Mouse (Mus musculus): Measurements from ENCODE around the gene Gm49325.

Gene Gm49325

DNA sequence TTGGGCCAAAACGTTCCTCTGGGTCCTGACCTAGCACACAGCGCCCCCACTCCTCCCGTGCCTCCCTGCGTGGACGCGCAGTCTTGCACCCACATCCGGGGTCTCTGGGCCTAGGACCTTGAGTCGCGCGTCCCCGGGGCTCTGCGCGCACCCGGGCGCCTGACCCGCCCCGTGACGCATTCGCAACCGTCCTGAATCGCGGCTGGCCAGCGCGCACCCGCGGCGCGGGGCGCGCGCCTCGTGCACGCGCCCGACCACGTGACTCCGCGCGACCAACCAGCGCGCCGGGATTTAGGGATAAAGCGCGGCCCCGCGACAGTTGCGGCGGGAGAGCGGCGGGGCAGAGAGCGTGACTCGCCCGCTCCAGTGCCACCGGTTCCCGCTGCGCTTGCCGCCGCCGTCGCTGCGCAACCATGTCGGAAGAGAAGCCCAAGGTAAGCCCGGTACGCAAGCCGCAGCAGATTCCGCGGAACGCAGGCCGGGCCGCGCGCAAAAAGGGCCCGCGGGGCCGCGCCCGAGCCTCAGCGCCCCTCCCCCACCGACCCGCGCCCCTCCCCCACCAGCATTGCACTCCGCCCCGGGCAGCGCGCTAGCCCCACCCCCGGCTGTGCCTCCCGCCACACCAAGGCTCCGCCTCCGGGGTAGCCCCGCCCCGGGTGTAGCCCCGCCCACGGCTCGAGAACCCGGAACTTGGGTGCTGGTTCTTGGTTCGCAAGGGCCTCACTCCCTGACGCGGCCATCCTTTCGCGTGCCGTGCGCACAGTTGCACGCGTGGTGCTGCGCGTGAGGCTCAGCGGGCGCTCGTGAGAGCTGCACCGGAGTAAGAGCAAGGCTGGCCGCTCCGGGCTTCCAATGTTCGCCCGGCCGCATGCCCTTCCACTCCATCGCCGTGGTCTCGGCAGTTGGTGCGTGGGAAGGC, at the start of gene Gm49325, which contains the start of gene Sumo3:
Gene Gm49325, plus strand, starts transcription at position 290 of the 919 bp plus-strand sequence.
Gene Sumo3, plus strand, starts transcription at position 190 of the 919 bp plus-strand sequence.
- peak; percentile 87 for DNase-seq (ENCODE audit: low spot score)

- no peak for DNase-seq (ENCODE audit: low spot score)
These were observed 49.4 kb upstream of the Gm49325 start for GRCm38 (mm10) chr10:77556631-77557030.

DNA sequence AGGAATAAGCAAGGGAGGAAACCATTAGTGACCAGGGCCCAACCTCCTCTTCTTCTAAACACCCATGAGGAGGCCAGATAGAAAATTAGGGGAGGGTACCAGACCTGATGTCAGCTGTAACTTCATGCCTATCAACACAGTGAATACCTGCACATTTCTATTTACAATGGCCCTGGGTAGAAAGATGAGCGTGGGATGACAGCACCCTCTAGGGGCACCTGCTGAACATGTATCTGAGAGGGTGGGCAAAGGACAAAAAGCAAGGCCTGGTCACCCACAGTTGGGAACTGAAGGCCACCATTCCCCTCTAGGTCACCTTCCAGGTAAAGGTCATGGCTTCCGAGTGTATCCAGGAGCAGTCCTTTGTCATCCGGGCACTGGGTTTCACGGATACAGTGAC, 48.4 kb upstream of the Gm49325 start:
- DNase-seq (ENCODE audit: low spot score), result no peak

- no peak for DNase-seq (ENCODE audit: low spot score)
These were observed 45.9 kb upstream of the Gm49325 start for GRCm38 (mm10) chr10:77560090-77560489.

DNA sequence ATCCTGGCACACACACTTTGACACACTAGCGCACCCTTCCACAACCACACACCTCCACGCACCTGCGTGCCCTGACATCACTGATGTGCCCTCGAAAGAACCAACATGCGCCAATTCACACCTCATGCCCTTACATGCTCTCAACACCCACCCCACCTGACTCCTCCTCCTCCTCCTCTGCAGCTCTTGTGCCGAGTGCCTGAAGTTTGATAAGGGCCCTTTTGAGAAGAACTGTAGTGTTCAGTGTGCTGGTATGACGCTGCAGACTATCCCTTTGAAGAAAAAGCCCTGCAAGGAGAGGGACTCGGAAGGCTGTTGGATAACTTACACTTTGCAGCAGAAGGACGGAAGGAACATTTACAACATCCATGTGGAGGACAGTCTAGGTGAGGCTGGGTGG, 45.2 kb upstream of the Gm49325 start:
- DNase-seq (ENCODE audit: low spot score), result no peak

- no peak for DNase-seq (ENCODE audit: low spot score)
These were observed 44.5 kb upstream of the Gm49325 start for GRCm38 (mm10) chr10:77561508-77561907.

GRCm38 (mm10) chr10:77565005-77565404, 41.0 kb upstream of the Gm49325 start:
- no peak for DNase-seq (ENCODE audit: low spot score)

GRCm38 (mm10) chr10:77566651-77567050, 39.3 kb upstream of the Gm49325 start:
- DNase-seq (ENCODE audit: low spot score), result no peak

GRCm38 (mm10) chr10:77569481-77569880, 36.5 kb upstream of the Gm49325 start:
- DNase-seq (ENCODE audit: low spot score), result no peak

DNA sequence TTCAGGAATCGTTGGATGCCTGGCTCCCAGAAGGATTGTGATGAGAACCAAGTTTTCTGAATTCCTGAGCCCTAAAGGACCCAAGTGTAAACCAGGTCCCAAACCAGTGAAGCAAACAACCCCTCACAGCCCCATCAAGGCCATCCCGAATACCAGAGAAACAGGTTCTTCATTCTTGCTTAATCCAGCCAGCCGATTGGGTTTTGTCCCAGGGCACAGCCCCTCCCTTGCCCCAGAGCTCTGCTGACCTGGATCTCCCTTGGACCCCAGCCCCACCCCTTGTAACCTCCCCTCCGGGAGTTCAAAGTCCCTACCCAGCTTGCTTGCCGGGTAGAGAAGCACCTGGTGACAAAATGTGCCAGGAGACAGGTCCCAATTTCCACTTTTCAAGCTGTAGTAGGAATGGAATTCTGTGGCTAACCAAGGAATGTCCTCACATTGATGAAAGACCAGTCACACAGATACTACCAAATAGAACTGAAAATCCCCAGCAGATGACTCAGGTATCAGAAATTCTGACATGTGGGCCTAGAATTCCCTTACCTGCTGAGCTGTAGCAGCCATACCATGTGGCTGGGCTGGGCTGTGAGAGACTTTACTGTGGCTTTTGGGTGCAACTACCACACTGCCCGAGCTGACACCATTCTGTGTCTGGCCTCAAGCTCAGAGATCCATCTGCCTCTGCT, 35.9 kb upstream of the Gm49325 start:
- DNase-seq (ENCODE audit: low spot score), result no peak

- DNase-seq (ENCODE audit: low spot score), result no peak
These were observed 33.8 kb upstream of the Gm49325 start for GRCm38 (mm10) chr10:77572225-77572624.

GRCm38 (mm10) chr10:77573162-77573561, 32.8 kb upstream of the Gm49325 start:
- DNase-seq (ENCODE audit: low spot score), result no peak

DNA sequence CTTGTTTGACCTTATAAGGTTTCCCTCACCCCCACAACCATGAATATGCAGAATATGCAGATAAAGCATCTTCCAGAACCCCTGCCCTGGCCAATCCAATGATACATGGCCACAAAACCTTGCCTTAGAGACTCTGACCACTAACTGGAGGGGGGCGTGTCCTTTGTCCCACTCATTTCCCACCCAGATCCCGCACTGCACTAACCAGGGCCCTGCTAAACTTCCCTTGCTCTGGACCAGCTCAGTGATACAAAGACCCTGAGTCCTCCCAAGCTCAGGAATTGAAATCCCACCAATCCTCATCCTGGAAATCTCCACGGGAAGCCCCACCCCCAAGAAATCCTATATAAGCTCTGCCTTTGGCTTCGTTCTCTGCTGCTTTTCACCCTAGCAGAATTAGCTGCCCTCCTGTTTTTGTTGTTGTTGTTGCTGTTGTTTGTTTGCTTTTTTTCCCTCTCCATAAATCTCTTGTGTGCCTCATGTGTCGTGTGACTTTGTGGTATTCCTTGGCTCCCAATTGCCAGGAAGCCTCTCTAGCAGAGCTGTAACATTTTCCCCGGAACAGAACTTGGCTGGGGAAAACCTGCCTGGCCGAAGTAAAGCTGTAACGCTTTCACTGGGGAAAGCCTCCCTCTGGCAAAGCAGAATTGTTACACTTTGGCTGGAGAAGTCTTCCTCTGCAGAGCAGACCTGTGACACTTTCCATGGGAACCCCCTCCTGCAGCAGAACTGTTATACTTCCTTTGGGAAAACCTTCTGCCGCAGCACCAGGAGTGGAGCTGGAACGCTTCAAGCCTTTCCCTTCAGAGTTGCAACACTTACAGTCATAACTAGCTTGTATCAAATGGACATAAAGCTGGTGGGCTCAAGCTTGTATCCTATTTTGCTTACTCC, 25.7 kb upstream of the Gm49325 start:
- no peak for DNase-seq (ENCODE audit: low spot score)

GRCm38 (mm10) chr10:77581023-77581407, 25.0 kb upstream of the Gm49325 start:
- DNase-seq (ENCODE audit: low spot score), result no peak

DNA sequence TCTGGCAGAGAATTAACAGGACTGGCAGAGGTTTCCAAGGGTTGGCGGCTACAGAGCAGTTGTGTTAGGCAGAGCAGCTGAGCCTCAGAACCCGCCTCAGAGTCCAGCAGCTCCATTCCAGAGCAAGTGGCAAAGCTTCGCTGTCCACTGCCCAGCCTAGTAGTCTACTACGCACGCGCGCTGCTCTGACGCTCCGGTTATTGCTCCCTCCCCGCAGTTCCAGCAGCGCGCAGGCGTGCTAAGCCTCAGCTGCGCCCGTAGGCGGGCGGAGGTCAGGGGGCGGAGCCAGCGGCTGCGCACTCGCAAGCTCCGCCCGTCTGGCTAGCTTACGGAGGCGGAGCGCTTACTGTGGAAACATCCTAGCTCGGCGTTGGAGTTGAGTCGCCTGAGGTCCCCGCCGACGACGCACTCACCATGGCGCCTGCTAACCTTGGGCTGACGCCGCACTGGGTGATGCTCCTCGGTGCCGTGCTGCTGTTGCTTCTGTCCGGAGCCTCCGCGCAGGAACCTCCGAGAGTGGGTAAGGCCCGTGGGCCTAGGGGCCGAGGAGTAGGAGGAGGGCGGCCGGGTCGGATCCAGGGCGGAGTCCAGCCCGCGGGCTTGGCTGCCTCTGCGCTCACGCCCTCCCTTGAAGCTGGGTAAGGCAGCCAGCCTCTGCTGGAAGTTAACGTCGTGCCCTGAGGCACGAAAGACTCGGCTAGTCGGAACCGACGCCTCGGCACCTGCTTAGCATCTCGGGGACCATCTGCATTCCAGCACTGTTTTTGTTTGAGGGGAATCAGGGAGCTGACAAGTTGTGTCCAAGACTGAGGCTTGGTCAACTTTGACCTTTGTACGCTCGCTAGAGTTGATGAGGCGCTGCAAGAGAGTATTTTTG, 24.4 kb upstream of the Gm49325 start, which contains the start of gene Pttg1ip:
Gene Pttg1ip, plus strand, starts transcription at position 313 of the 877 bp plus-strand sequence.
- peak; percentile 73 for DNase-seq (ENCODE audit: low spot score)

DNA sequence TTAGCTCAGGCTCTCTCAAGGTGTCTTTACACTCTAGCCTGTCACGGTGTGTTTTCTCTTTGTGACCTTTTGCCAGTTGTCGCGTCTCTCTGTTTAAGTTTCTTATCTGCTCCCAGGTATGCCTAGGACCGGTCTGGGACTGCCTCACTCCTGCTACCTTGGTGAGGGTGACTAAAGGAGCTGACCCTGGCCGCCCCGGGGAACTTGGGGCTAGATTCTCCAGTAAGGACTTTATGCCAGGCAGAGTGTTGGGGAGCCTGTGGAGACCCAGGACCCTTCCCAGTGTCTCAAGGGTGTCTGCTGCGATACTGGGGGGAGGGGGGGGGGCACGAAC, 23.7 kb upstream of the Gm49325 start:
- DNase-seq (ENCODE audit: low spot score), result no peak

DNA sequence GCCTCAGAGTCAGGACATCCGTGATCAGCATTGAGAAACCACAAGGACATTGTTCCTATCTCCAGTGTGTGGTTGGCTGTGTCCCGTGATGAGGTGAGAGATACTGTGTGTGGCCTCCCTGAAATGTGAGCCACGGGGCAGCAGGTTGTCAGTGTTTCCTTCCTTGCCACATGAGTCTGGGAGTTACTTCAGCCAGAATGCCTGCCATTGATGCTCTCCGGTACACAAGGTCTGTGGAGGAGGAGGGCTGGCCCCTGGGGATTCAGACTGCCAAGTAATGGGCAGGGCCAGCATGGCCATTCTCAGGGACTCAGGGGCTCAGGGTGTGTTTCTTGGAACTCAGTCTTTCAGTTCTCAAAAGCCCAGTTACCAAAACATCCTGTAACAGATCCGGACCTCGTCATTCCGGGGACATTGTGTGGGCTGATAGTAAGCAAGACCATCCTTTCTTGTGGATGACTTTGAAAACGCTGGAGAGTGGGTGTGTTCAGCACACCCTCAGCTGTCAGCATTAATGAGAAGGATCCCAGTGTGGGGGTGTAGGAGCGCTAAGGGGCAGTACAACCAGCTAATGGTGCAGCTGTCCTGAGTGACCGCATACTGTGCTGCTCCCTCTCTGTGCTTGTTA, 22.1 kb upstream of the Gm49325 start:
- no peak for DNase-seq (ENCODE audit: low spot score)

- DNase-seq (ENCODE audit: low spot score), result no peak
These were observed 19.4 kb upstream of the Gm49325 start for GRCm38 (mm10) chr10:77586637-77587036.

DNA sequence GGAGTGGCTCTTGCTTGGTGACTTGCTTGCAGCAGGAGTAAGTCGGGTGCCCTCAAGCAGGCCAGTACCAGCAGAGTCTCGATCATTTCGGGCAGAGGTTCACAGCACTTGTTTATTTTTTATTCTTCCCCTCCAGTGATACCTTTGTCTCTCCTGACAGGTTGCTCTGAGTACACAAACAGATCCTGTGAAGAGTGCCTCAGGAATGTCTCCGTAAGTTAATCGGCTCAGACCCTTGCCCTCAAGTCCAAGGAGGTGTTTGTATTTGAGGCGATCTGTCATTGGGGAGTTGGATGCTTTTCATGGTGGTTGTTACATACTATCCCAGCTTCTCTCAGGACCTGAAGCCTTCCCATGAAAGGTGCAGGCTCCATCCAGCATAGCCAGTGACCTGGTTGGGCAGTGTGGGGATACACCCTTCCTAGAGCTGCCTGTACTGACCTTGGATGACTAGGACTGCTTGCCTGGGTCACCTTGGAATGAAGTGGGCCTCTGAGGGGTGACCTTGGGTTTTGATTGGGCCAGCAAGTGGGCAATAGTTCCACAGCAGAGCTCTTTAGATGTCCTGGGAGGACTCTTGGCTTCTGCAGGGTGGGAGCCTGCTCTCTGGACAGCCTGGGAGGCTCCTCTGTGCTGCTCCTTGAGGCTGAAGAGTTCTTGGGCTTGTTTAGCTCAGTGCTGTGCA, 18.8 kb upstream of the Gm49325 start:
- no peak for DNase-seq (ENCODE audit: low spot score)

- DNase-seq (ENCODE audit: low spot score), result no peak
These were observed 18.0 kb upstream of the Gm49325 start for GRCm38 (mm10) chr10:77588036-77588435.
